Mouse (Mus musculus) heart, embryonic 15.5 days (tissue): ENCODE results near the gene Pygo1. TPM values are rescaled to one million over a fixed set of nuclear protein-coding genes. Genes with fewer than 3 reads are reported as not detected.

Source experiments
- ATAC-seq: fragments of 200-750 bp; cut with Nextera tagmentation; replicated peaks from 2 replicates; pipeline ENCODE4 v1.8.0; 2017; ENCODE audit warnings: low read depth, moderate TSS enrichment; ENCODE audit not compliant: insufficient number of reproducible peaks, insufficient read depth, low FRiP score
- H3K27ac ChIP-seq: fragments of 300-500 bp; sonication (generic); 2 replicates; pipeline ENCODE4 v1.5.1; 2015; ENCODE audit warnings: mild to moderate bottlenecking, inconsistent platforms
- H3K27me3 ChIP-seq: fragments of 300-500 bp; sonication (generic); 2 replicates; pipeline ENCODE4 v1.6.1; 2015; ENCODE audit warnings: inconsistent platforms
- H3K36me3 ChIP-seq: fragments of 300-500 bp; sonication (generic); 2 replicates; pipeline ENCODE4 v1.6.1; 2015; ENCODE audit warnings: mild to moderate bottlenecking, inconsistent platforms
- H3K4me1 ChIP-seq: fragments of 300-500 bp; sonication (generic); replicated peaks from 2 replicates; pipeline ENCODE4 v1.6.1; 2015; ENCODE audit warnings: inconsistent platforms
- H3K4me2 ChIP-seq: fragments of 300-500 bp; sonication (generic); 2 replicates; pipeline ENCODE4 v1.6.1; 2015; ENCODE audit warnings: inconsistent platforms, mild to moderate bottlenecking, moderate library complexity
- H3K4me3 ChIP-seq: fragments of 300-500 bp; sonication (generic); 2 replicates; pipeline ENCODE4 v1.5.1; 2015; ENCODE audit warnings: mild to moderate bottlenecking, inconsistent platforms
- H3K9ac ChIP-seq: fragments of 300-500 bp; sonication (generic); 2 replicates; pipeline ENCODE4 v1.6.1; 2015; ENCODE audit warnings: mild to moderate bottlenecking, inconsistent platforms
- H3K9me3 ChIP-seq: fragments of 300-500 bp; sonication (generic); replicated peaks from 2 replicates; pipeline ENCODE4 v1.6.1; 2016; ENCODE audit warnings: inconsistent platforms
- WGBS: fragments of 180-500 bp; shearing (Covaris S2); methylation state at CpG from one replicate; pipeline ENCODE4 v1.1.7; 2015; ENCODE audit warnings: mixed read lengths; 5-methylcytosine and 5-hydroxymethylcytosine counted together
- polyA plus RNA-seq: library from polyadenylated mRNA; unstranded; fragments of >200 nt; fragmentation: Nextera tagmentation; extraction: Ambion mirVana; gene quantifications from 2 replicates; pipeline ENCODE4 v1.2.1, GENCODE M21; 2015

Pygo1 gene
- polyA plus RNA-seq, 1 experiment from 2014 or later: 2.1 TPM

DNA sequence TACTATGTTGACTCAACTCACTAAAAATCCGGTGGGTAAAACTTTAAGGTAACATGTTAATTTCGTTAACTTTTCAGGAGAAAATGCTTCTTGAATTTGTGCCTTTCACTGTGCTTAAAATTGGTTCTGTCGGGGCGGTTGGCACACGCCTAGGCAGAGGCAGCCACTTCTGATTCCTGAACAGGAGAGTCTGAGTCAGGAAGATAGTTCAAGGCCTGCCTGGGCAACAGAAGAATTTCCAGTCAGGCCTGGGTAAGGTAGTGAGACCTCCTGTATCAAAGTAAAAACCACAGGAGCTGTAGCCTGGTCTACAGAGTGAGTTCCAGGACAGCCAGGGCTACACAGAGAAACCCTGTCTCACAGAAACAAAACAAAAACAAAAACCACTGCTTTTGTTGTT is 67.1 kb downstream of the Pygo1 start:
- Histone ChIP-seq H3K4me2 (no peak overlapping the region), H3K36me3 (no peaks in the 10 kb centered on the region), H3K9ac (no peak overlapping the region), H3K27ac (no peak overlapping the region), H3K27me3 (no peaks in the 10 kb centered on the region), H3K9me3 (no peaks in the 10 kb centered on the region), H3K4me1 (no peaks in the 10 kb centered on the region), H3K4me3 (no peak overlapping the region)
- ATAC-seq: no peak
- 86% methylated on average over 5 of the region's 5 CpGs for WGBS

DNA sequence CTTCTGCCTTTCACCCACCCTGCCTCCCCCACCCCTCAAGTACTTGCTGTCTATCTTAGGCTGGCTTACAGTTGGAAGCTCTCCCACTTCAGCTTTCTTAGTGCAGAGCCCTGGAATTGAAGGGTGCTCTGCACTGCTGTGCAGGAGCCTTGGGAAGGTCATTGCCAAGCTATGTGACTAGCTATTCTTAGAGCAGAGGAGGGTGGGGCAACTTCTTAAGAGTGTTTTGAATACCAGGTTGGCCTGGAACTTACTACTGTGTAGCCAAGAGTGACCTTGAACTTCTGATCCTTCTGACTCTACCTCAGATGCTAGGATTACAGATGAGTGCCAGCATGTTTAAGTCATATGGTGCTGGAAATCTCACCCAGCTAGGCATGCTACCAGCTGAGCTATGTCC is 70.7 kb downstream of the Pygo1 start:
- Histone ChIP-seq H3K27me3 (no peaks in the 10 kb centered on the region), H3K27ac (no peak overlapping the region), H3K36me3 (no peaks in the 10 kb centered on the region), H3K4me3 (no peak overlapping the region), H3K9me3 (no peaks in the 10 kb centered on the region), H3K4me2 (no peak overlapping the region), H3K4me1 (no peaks in the 10 kb centered on the region), H3K9ac (no peak overlapping the region)
- no peak for ATAC-seq

DNA sequence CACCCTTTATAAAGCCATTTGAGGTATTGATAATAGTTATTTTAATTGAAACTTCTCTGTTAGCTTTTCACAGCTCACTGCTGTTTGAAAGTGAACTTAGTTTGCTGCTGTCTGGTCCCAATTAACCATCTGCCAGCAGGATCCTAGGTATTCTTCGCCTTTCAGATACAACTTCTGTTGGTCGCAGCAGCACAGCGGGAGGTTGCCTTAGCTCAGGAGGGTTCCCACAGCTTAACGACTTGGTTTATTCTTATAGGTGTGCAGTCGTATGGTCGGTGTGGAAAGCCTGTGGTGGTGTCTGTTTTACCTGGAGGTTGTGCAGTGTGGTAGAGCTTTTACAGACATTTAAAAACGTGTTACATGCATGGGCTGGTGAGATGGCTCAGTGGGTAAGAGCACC is 71.4 kb downstream of the Pygo1 start:
- Histone ChIP-seq H3K4me3 (no peak overlapping the region), H3K4me1 (no peaks in the 10 kb centered on the region), H3K27me3 (no peaks in the 10 kb centered on the region), H3K9ac (no peak overlapping the region), H3K36me3 (no peaks in the 10 kb centered on the region), H3K4me2 (no peak overlapping the region), H3K9me3 (no peaks in the 10 kb centered on the region), H3K27ac (no peak overlapping the region)
- ATAC-seq: no peak
- whole genome bisulfite sequencing: 62% methylated on average over 7 of the region's 7 CpGs

GRCm38 (mm10) chr9:73000487-73000886 is 75.0 kb downstream of the Pygo1 start:
- 64% methylated on average over 2 of the region's 2 CpGs for WGBS
- H3K9me3 ChIP-seq: no peaks in the 10 kb centered on the region

DNA sequence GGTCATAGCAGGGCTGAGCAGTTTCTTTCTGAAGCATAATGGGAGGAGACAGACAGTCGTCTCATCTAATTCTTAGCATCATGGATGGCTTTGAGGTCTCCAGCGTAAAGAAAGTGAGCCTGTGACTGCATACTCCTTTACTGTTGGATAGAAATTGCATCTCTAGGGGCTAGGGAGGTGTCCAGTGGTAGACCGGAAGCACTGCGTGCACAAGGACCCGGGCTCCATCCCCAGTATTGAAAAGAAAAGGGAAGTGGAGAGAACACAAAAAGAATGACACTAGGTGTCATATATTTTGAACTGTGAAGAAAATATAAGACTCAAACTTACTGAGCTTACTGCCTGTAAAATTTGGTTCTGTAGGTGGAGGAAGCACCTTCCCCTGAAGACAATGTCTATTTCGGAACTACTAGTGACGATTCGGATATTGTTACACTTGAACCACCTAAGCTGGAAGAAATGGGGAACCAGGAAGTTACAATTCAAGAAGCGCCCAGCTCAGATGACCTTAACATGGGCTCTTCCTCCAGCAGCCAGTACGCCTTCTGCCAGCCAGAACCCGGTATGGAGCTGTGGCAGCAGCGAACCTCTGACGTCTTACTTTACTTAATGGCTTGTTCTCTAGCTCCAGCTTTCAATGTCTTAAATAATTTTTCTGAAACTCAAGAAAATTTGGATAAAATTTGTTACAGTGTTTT is 76.0 kb downstream of the Pygo1 start:
- Histone ChIP-seq H3K4me2 (no peak overlapping the region), H3K9me3 (no peaks in the 10 kb centered on the region), H3K4me1 (no peaks in the 10 kb centered on the region), H3K9ac (no peak overlapping the region), H3K27me3 (no peaks in the 10 kb centered on the region), H3K36me3 (peaks cover 7% of the 10 kb centered on the region), H3K4me3 (no peak overlapping the region), H3K27ac (no peak overlapping the region)
- WGBS: 82% methylated on average over 13 of the region's 13 CpGs
- no peak for ATAC-seq

More at GRCm38 (mm10) chr9:73000487-73000886, 75.0 kb downstream of the Pygo1 start:
- Histone ChIP-seq H3K4me2 (no peak overlapping the region), H3K4me1 (no peaks in the 10 kb centered on the region), H3K9ac (no peak overlapping the region), H3K4me3 (no peak overlapping the region), H3K27ac (no peak overlapping the region), H3K27me3 (no peaks in the 10 kb centered on the region), H3K36me3 (peaks cover 2% of the 10 kb centered on the region)
- no peak for ATAC-seq

Other genes with a start within 250 kb of the Pygo1 start
- gene Prtg, start 118.8 kb upstream of the Pygo1 start, polyA plus RNA-seq: 0.40 and 0.43 TPM in 2 replicates
- 0.58 and 0.85 TPM in 2 replicates for gene Dyx1c1, start 33.1 kb downstream of the Pygo1 start, polyA plus RNA-seq
- gene Gm44503, start 33.2 kb downstream of the Pygo1 start, polyA plus RNA-seq: not detected in 2 replicates
- gene Ccpg1os, start 59.7 kb downstream of the Pygo1 start, polyA plus RNA-seq: 12.8 and 15.4 TPM in 2 replicates
- 31.3 and 33.1 TPM in 2 replicates for gene Ccpg1, start 59.8 kb downstream of the Pygo1 start, polyA plus RNA-seq
- 4.7 and 8.0 TPM in 2 replicates for gene Pigb, start 114.7 kb downstream of the Pygo1 start, polyA plus RNA-seq
- gene Rab27a, start 119.2 kb downstream of the Pygo1 start, polyA plus RNA-seq: 3.7 and 7.8 TPM in 2 replicates
- gene Khdc3, start 176.2 kb downstream of the Pygo1 start, polyA plus RNA-seq: not detected in 2 replicates
- not detected in 2 replicates for gene Gm20509, start 176.8 kb downstream of the Pygo1 start, polyA plus RNA-seq
- gene Rsl24d1, start 187.8 kb downstream of the Pygo1 start, polyA plus RNA-seq: 77.1 and 79.6 TPM in 2 replicates